8 mouse cellular contexts compared by ENCODE assay signal in the genomic region with DNA sequence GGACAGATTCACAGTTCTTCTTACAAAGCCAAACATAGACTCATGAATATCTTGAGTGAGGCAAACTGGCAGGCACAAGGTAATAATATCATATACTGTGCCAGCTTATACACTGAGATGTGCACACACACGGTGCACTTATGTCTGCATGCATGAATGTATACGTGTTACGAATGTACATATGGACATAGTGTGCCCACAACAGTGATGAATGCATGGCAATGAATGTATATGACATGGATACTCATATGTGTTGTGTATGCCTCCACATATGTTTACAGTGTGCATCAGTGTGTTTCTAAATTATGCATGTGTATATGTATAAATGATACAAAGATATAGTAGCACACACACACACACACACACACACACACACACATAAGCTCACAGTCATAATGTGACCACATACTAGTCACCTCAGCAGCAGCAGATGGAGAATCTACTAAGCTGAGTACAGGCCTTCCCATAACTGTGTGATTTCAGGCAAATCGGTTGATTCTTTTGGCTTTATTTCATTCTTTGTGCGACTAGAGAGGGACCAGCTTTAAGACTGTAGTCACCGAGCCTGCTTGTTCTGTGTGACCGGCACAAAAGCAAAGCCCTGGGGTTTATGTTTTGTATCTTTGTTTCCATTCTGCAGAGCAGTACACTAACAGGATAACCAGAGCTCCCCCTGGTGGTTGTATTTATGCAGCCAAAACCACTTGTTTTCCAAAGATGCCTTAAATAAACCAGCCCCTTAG.
DNase-seq lines count a peak whose midpoint lies in the region; ATAC-seq and TF ChIP-seq lines count a peak whose summit lies in the region.

No protein-coding gene starts in this region.

- ATAC-seq in forebrain, postnatal 0 days, result peak; percentile 88
- peak; percentile 25; the same call in 1 of the 2 replicates for ATAC-seq in liver, postnatal 0 days
- no peak for ATAC-seq in inflammation-experienced regulatory T-cells, adult 6 months

- TF ChIP-seq EP300 in liver, postnatal 0 days (IDR thresholded peaks at IDR 0.05; ENCODE audit: low read depth), result no peak

- TF ChIP-seq CTCF in forebrain, postnatal 0 days (IDR thresholded peaks at IDR 0.05; ENCODE audit: low read depth), result peak; percentile 83
- TF ChIP-seq CTCF in liver, postnatal 0 days (IDR thresholded peaks at IDR 0.05; ENCODE audit: low read depth), result peak; percentile 80

- no peak overlapping the region for H3K27ac ChIP-seq in forebrain, postnatal 0 days (ENCODE audit: low read depth, low read length)
- no peak overlapping the region for H3K27ac ChIP-seq in liver, postnatal 0 days (ENCODE audit: low read depth)

- no peak overlapping the region for H3K9ac ChIP-seq in forebrain, postnatal 0 days
- H3K9ac ChIP-seq in liver, postnatal 0 days (replicated peaks), result no peak overlapping the region

- no peak overlapping the region for H3K4me2 ChIP-seq in forebrain, postnatal 0 days (ENCODE audit: low read depth)
- no peak overlapping the region for H3K4me2 ChIP-seq in liver, postnatal 0 days (ENCODE audit: low read depth, low read length)

- no peaks in the 10 kb centered on the region for H3K4me1 ChIP-seq in forebrain, postnatal 0 days (ENCODE audit: insufficient read depth)
- H3K4me1 ChIP-seq in liver, postnatal 0 days (ENCODE audit: insufficient read depth), result no peaks in the 10 kb centered on the region

- peak; percentile 58 for DNase-seq in Muller cell, postnatal 12 days (ENCODE audit: inconsistent ontology term)
- peak; percentile 49 for DNase-seq in c-Kit-positive CD71-positive TER-119-positive erythroid progenitor cells, embryonic 14.5 days (ENCODE audit: low spot score)
- DNase-seq in forebrain, postnatal 0 days, result peak; percentile 91
- peak; percentile 14 for DNase-seq in heart, postnatal 25 days (ENCODE audit: low spot score)
- DNase-seq in large intestine, adult 2 months (ENCODE audit: low read depth, low spot score), result peak; percentile 31
- peak; percentile 54 for DNase-seq in liver, postnatal 0 days
- peak; percentile 10 for DNase-seq in ovary, postnatal 36 days (ENCODE audit: low spot score)

- H3K9me3 ChIP-seq in forebrain, postnatal 0 days (ENCODE audit: low read length), result no peaks in the 10 kb centered on the region
- no peaks in the 10 kb centered on the region for H3K9me3 ChIP-seq in liver, postnatal 0 days (ENCODE audit: low read length)

- no peaks in the 10 kb centered on the region for H3K36me3 ChIP-seq in forebrain, postnatal 0 days (ENCODE audit: insufficient read depth)
- no peaks in the 10 kb centered on the region for H3K36me3 ChIP-seq in liver, postnatal 0 days (replicated peaks; ENCODE audit: insufficient read depth, low read length)

- H3K27me3 ChIP-seq in forebrain, postnatal 0 days (ENCODE audit: insufficient read depth, low read length), result no peaks in the 10 kb centered on the region
- H3K27me3 ChIP-seq in liver, postnatal 0 days (ENCODE audit: insufficient read depth, low read length), result no peaks in the 10 kb centered on the region

- intact Hi-C loops in heart, postnatal 25 days (cut with DNase I), result loop anchor here (1.0 to 5.0 kb wide), 3 partner anchors 66 to 471 kb away; no protein-coding TSS in a partner anchor

- no peak overlapping the region for H3K4me3 ChIP-seq in forebrain, postnatal 0 days (ENCODE audit: low read depth, low read length)
- no peak overlapping the region for H3K4me3 ChIP-seq in liver, postnatal 0 days (ENCODE audit: low read depth, low read length)

- WGBS in forebrain, postnatal 0 days, result 31% methylated on average over 7 of the region's 7 CpGs
- 51% methylated on average over 7 of the region's 7 CpGs for WGBS in large intestine, adult 2 months
- 45% methylated on average over 7 of the region's 7 CpGs for WGBS in liver, postnatal 0 days (ENCODE audit: insufficient replicate concordance)

Comparison
In these comparisons a context has a peak if more than half of its experiments do, and no peak if none do; other contexts are left out.
1. DNase-seq: peak in every context shown above with its lines; median percentile 91 in forebrain, postnatal 0 days; 58 in Muller cell, postnatal 12 days; 54 in liver, postnatal 0 days; 49 in c-Kit-positive CD71-positive TER-119-positive erythroid progenitor cells, embryonic 14.5 days; 31 in large intestine, adult 2 months; 14 in heart, postnatal 25 days; 10 in ovary, postnatal 36 days.